Mouse (Mus musculus) midbrain, embryonic 14.5 days (tissue): ENCODE measurements around the gene Pdzd2. TPM values are rescaled to one million over a fixed set of nuclear protein-coding genes. Genes with fewer than 3 reads are reported as not detected.

Experiments used
- ATAC-seq: fragments of 200-750 bp; cut with Nextera tagmentation; 2 replicates; pipeline ENCODE4 v1.8.0; 2017; ENCODE audit warnings: moderate number of reproducible peaks, moderate library complexity; ENCODE audit not compliant: low FRiP score, low TSS enrichment
- DNase-seq: peaks from one replicate; pipeline ENCODE4 v3.0.0-alpha.2; 2015
- H3K27ac ChIP-seq: fragments of 300-500 bp; sonication (generic); replicated peaks from 2 replicates; pipeline ENCODE4 v1.5.1; 2014; ENCODE audit warnings: mild to moderate bottlenecking, low read depth, low read length, moderate library complexity
- H3K27me3 ChIP-seq: fragments of 300-500 bp; sonication (generic); 2 replicates; pipeline ENCODE4 v1.6.1; 2014; ENCODE audit warnings: low read length, control low read depth, mixed read lengths; ENCODE audit not compliant: control insufficient read depth, insufficient read depth
- H3K36me3 ChIP-seq: fragments of 300-500 bp; sonication (generic); 2 replicates; pipeline ENCODE4 v1.6.1; 2014; ENCODE audit warnings: low read length, control low read depth; ENCODE audit not compliant: control insufficient read depth, insufficient read depth
- H3K4me1 ChIP-seq: fragments of 300-500 bp; sonication (generic); 2 replicates; pipeline ENCODE4 v1.6.1; 2014; ENCODE audit warnings: mild to moderate bottlenecking, antibody characterized with exemption, low read length, control low read depth; ENCODE audit not compliant: control insufficient read depth, insufficient read depth
- H3K4me2 ChIP-seq: fragments of 300-500 bp; sonication (generic); 2 replicates; pipeline ENCODE4 v1.6.1; 2014; ENCODE audit warnings: mild to moderate bottlenecking, low read length, moderate library complexity
- H3K4me3 ChIP-seq: fragments of 300-500 bp; sonication (generic); replicated peaks from 2 replicates; pipeline ENCODE4 v1.5.1; 2014; ENCODE audit warnings: low read depth, low read length
- H3K9ac ChIP-seq: fragments of 300-500 bp; sonication (generic); replicated peaks from 2 replicates; pipeline ENCODE4 v1.6.1; 2014; ENCODE audit warnings: mild to moderate bottlenecking, low read length, moderate library complexity
- H3K9me3 ChIP-seq: fragments of 300-500 bp; sonication (generic); 2 replicates; pipeline ENCODE4 v1.6.1; 2016; ENCODE audit warnings: low read length, control low read depth, mixed read lengths; ENCODE audit not compliant: control insufficient read depth
- WGBS: fragments of 180-500 bp; shearing (Covaris S2); extraction: QIAGEN DNeasy Blood & Tissue Kit; methylation state at CpG from one replicate; pipeline ENCODE4 v1.1.7; 2014; 5-methylcytosine and 5-hydroxymethylcytosine counted together
- polyA plus RNA-seq: library from polyadenylated mRNA; unstranded; fragments of >200 nt; fragmentation: Nextera tagmentation; extraction: Ambion mirVana; gene quantifications from 2 replicates; pipeline ENCODE4 v1.2.1, GENCODE M21; 2014

Gene Pdzd2
- polyA plus RNA-seq, 1 experiment from 2014 or later: 11.2 TPM

DNA sequence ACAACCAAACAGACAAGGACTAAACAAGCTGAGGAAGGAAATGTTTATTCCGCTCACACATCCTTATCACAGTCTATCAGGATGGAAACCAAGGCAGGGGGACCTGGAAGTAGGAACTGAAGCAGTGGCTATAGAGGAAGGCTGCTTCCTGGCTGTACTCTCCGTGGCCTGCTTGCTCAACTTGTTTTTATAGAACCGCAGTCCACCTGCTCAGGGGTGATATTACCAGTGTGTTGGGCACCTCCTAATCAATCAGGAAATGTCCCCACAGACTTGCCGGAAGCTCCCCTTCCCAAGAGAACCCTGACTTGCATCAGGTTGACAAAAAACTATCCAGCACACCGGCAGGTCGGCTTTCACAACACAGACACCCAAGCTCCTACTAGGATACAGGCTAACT, 301.0 kb downstream of the Pdzd2 start:
- Histone ChIP-seq H3K9ac (no peak overlapping the region), H3K9me3 (no peaks in the 10 kb centered on the region), H3K36me3 (no peaks in the 10 kb centered on the region), H3K4me1 (no peaks in the 10 kb centered on the region), H3K27me3 (no peaks in the 10 kb centered on the region), H3K27ac (no peak overlapping the region), H3K4me2 (no peak overlapping the region), H3K4me3 (no peak overlapping the region)
- WGBS: 91% methylated on average over 6 of the region's 6 CpGs
- ATAC-seq (no peak), DNase-seq (no peak)

DNA sequence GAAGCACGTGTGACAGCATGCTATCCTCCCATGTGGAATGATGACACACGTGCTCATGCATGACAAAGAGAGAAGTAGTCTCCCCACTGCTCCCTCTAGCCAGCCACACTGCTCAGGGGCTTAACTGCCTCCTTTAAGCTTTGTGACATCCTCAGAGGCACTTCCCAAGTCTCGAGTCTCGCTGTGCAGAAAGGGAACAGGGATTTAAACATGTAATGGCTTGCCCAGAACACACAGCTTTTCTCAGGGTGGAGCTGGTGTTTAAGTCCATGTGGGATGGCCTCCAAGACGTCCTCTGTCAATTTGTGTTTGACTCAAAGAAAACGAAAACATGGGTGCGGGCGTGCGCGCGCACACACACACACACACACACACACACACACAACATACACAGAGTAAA, 301.6 kb downstream of the Pdzd2 start:
- no peak for ATAC-seq
- Histone ChIP-seq H3K9me3 (no peaks in the 10 kb centered on the region), H3K9ac (no peak overlapping the region), H3K27ac (no peak overlapping the region), H3K27me3 (no peaks in the 10 kb centered on the region), H3K36me3 (no peaks in the 10 kb centered on the region), H3K4me1 (no peaks in the 10 kb centered on the region), H3K4me3 (no peak overlapping the region), H3K4me2 (no peak overlapping the region)
- no peak for DNase-seq
- 77% methylated on average over 11 of the region's 11 CpGs for WGBS

DNA sequence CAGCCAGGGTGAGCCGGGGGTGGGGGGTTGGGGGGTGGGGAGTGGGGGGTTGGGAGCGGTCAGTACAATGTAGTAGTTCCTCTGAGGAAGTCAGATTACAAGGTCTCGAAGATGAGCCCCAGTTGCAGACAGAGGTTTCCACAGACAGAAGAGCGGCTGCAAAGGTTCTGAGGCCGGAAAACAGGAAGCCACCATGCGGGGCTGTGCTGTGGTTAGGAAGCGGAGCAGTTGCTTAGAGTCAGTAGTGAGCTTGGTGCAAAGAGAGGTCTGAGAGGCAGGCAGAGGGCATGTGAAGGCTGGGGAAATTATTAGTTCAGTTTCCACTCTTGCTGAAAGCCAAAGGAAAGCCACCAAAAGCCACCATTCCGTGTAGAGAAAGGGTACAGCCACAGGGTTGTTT, 303.8 kb downstream of the Pdzd2 start:
- H3K36me3 ChIP-seq: no peaks in the 10 kb centered on the region
- no peak overlapping the region for H3K9ac ChIP-seq
- DNase-seq (no peak), ATAC-seq (no peak)
- H3K27me3 ChIP-seq: no peaks in the 10 kb centered on the region
- H3K9me3 ChIP-seq: no peaks in the 10 kb centered on the region
- H3K27ac ChIP-seq: no peak overlapping the region
- H3K4me1 ChIP-seq: no peaks in the 10 kb centered on the region
- no peak overlapping the region for H3K4me3 ChIP-seq
- H3K4me2 ChIP-seq: no peak overlapping the region
- WGBS: 88% methylated on average over 8 of the region's 8 CpGs

DNA sequence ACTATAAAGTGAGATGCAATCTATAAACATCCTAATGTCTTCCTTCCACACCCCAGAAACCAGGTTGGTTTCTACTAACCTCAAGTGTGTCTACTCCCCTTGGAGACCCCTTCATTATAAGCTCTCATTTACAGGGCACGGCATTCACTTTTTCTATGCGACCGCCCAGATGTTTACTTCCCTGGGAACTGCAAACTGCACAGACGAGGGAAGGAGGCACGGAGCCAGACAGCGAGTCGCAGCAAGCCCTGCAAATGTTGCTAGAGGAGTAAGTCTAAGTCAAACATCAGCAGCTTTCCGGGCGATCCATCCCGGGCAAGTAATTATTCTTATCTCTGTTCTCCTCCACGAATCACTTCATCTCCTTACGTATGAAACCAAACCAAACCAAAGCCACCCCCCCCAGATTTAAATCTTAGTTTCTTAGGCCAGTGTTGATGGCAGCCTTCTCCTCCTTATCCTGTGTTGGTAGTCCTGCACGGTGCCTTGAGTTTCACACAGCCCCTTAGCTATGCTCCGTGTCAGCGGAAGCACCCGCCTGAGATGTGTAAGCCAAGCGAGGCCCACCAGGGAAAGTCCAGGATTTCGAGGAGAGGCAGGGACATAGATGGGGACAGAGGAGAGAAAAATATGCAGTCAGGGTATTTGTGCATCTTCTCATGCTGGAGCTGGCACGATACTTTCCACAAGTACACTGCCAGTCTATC, 305.7 kb downstream of the Pdzd2 start:
- Histone ChIP-seq H3K4me3 (no peak overlapping the region), H3K27me3 (no peaks in the 10 kb centered on the region), H3K4me1 (no peaks in the 10 kb centered on the region), H3K4me2 (no peak overlapping the region), H3K27ac (no peak overlapping the region), H3K9ac (no peak overlapping the region), H3K36me3 (no peaks in the 10 kb centered on the region), H3K9me3 (no peaks in the 10 kb centered on the region)
- DNase-seq (no peak), ATAC-seq (no peak)
- 78% methylated on average over 19 of the region's 19 CpGs for WGBS

DNA sequence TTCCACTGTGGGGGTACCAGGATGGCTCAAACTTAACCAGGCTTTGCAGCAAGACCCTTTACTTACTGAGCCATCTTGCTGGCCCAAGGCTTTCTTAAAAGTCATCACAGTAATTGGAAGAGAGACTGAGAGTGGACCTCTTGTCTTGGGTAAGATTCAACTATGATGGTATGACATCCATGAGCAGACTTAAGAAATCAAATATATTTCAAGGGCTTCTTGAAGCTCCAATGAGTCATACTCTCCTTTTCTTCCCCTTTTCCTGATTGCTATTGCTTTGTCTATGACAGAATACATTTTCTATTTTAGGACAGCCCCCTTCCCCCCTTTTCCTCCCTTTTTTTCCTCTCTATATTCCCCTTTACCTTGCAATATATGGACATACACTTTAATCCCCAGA, 306.8 kb downstream of the Pdzd2 start:
- ATAC-seq: no peak

DNA sequence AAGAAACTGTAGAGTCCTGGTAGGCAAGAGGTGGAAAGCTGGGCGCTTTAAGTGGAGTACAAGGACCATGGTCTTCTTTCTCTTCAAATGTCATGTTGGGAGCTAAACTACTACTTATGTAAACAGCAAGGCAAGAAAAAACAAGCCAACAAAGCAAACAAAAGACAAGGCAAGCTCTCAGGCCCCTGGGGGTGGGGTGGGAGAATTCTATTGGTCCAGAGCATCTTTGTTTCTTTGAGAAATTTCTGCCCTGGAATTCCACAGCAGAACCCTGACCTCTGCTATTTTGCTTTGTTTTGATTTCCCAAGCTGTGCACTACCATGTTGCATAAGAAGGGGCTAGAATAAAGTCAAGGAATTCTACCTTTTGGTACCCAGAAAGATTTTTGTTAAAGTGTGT, 307.4 kb downstream of the Pdzd2 start:
- Histone ChIP-seq H3K4me1 (no peaks in the 10 kb centered on the region), H3K4me2 (no peak overlapping the region), H3K27ac (no peak overlapping the region), H3K36me3 (no peaks in the 10 kb centered on the region), H3K9ac (no peak overlapping the region), H3K9me3 (no peaks in the 10 kb centered on the region), H3K27me3 (no peaks in the 10 kb centered on the region), H3K4me3 (no peak overlapping the region)
- no peak for DNase-seq
- no peak for ATAC-seq
- 89% methylated on average over 1 of the region's 1 CpGs for WGBS

More for the DNA sequence above, 306.8 kb downstream of the Pdzd2 start:
- H3K9me3 ChIP-seq: no peaks in the 10 kb centered on the region
- H3K4me2 ChIP-seq: no peak overlapping the region
- no peaks in the 10 kb centered on the region for H3K4me1 ChIP-seq
- H3K4me3 ChIP-seq: no peak overlapping the region
- no peak overlapping the region for H3K27ac ChIP-seq
- H3K36me3 ChIP-seq: no peaks in the 10 kb centered on the region
- no peaks in the 10 kb centered on the region for H3K27me3 ChIP-seq
- H3K9ac ChIP-seq: no peak overlapping the region
- DNase-seq: no peak

DNA sequence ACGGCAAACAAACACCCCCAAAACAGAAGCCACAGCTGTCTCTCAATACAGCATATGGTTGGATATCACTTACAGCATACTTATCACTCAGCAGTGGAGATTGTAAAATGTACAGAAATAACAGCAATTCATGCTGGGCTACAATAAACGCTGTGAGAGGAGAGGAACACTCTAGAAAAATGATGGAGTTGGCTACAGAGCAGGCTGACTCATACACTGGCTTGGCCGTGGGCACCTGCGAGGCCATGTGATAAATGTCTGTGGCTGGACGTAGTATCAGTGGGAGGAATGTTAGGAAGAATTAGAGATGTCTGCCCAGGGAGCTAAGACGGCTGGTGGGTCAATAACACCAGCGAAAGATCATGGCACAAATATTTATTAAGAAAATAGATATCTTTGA, 308.0 kb downstream of the Pdzd2 start:
- H3K36me3 ChIP-seq: no peaks in the 10 kb centered on the region
- H3K9me3 ChIP-seq: no peaks in the 10 kb centered on the region
- ATAC-seq (no peak), DNase-seq (no peak)
- H3K4me3 ChIP-seq: no peak overlapping the region
- H3K9ac ChIP-seq: no peak overlapping the region
- no peaks in the 10 kb centered on the region for H3K27me3 ChIP-seq
- no peaks in the 10 kb centered on the region for H3K4me1 ChIP-seq
- 87% methylated on average over 7 of the region's 7 CpGs for WGBS
- H3K27ac ChIP-seq: no peak overlapping the region
- no peak overlapping the region for H3K4me2 ChIP-seq

DNA sequence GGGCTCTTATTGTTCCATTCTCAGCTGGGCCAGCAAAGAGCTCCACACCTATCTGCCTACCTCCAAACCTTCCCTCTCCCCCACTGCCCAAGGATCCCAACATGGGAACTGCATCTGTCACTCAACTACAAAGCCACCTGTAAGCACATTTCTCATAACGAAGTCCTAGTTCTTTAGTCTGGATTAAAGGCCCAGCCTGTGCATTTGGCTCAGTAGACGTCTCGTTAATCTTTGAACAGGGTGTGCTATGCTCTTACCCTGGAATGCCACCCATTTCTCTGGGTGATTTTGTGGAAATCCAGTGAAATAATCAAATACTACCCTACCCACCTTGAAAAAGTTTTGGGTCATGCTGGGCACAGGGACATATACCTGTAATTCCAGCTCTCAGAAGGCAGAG, 308.5 kb downstream of the Pdzd2 start:
- H3K36me3 ChIP-seq: no peaks in the 10 kb centered on the region
- no peak; the same call in 1 of the 2 replicates for ATAC-seq

DNA sequence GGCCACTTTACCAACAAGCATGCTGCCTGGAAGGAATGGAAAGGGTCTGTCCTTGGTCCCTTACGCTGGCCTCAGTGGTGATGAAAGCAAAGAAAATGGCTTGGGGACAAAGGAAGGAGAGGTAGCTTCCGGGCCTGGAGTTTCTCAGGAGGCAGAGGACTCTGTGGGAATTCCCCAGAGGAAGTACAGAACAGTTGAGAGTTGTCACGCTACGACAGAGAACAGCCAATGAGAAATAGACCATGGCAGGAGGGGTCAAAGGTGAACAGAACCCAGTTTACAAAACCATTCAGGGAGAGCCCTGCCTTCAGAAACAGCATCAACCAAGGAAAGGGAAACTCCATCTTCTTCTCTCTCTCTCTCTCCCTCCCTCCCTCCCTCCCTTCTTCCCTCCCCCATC, 309.1 kb downstream of the Pdzd2 start:
- H3K27ac ChIP-seq: no peak overlapping the region
- DNase-seq: no peak
- H3K4me1 ChIP-seq: no peaks in the 10 kb centered on the region
- no peak overlapping the region for H3K4me3 ChIP-seq
- H3K4me2 ChIP-seq: no peak overlapping the region
- H3K36me3 ChIP-seq: no peaks in the 10 kb centered on the region
- H3K9ac ChIP-seq: no peak overlapping the region
- no peaks in the 10 kb centered on the region for H3K9me3 ChIP-seq
- no peak for ATAC-seq
- no peaks in the 10 kb centered on the region for H3K27me3 ChIP-seq
- 56% methylated on average over 4 of the region's 4 CpGs for WGBS

More for the DNA sequence above, 308.5 kb downstream of the Pdzd2 start:
- Histone ChIP-seq H3K27me3 (no peaks in the 10 kb centered on the region), H3K27ac (no peak overlapping the region), H3K9me3 (no peaks in the 10 kb centered on the region), H3K4me3 (no peak overlapping the region), H3K4me1 (no peaks in the 10 kb centered on the region), H3K4me2 (no peak overlapping the region), H3K9ac (no peak overlapping the region)
- DNase-seq: no peak
- 90% methylated on average over 3 of the region's 3 CpGs for WGBS
